Mouse (Mus musculus) bone marrow, adult 2 months (tissue): ENCODE measurements around the gene Sgip1. TPM values are rescaled to one million over a fixed set of nuclear protein-coding genes. Genes with fewer than 3 reads are reported as not detected.

Experiments
- H3K27ac ChIP-seq: fragments of 200-500 bp; 2 replicates; pipeline ENCODE4 v1.5.1; 2012; ENCODE audit warnings: low read depth, mild to moderate bottlenecking, control low read depth, inconsistent platforms, low read length; ENCODE audit not compliant: control insufficient read depth, poor library complexity, insufficient read depth
- H3K4me1 ChIP-seq: fragments of 200-500 bp; 2 replicates; pipeline ENCODE4 v1.6.1; 2011; ENCODE audit warnings: low read length; ENCODE audit not compliant: control insufficient read depth, insufficient read depth
- H3K4me3 ChIP-seq: fragments of 200-500 bp; replicated peaks from 2 replicates; pipeline ENCODE3; 2011; ENCODE audit warnings: mild to moderate bottlenecking, low read depth, low read length, control low read depth; ENCODE audit not compliant: control insufficient read depth
- CTCF ChIP-seq: fragments of 200-500 bp; IDR thresholded peaks from 2 replicates; pipeline ENCODE4 v1.5.1; 2011; ENCODE audit warnings: low read length, control low read depth; ENCODE audit not compliant: control insufficient read depth, insufficient read depth
- POLR2A ChIP-seq: fragments of 200-500 bp; IDR thresholded peaks from 2 replicates; pipeline ENCODE4 v1.6.1; 2011; ENCODE audit warnings: low read depth, mild to moderate bottlenecking, control low read depth, low read length, borderline replicate concordance; ENCODE audit not compliant: control insufficient read depth
- WGBS: fragments of 180-500 bp; shearing (Covaris S2); methylation state at CpG from one replicate; pipeline ENCODE4 v1.1.7; 2018; 5-methylcytosine and 5-hydroxymethylcytosine counted together
- polyA plus RNA-seq: library from polyadenylated mRNA; stranded (reverse); fragments of >200 nt; gene quantifications from 2 replicates; pipeline ENCODE4 v1.2.4, GENCODE M21; 2011; ENCODE audit warnings: low replicate concordance; ENCODE audit not compliant: missing spikeins, insufficient read depth, insufficient read length

The Sgip1 gene
- polyA plus RNA-seq, 1 experiment, result 1.2 TPM

- Histone ChIP-seq H3K27ac (no peak overlapping the region), H3K4me1 (no peaks in the 10 kb centered on the region), H3K4me3 (no peak overlapping the region)
- TF ChIP-seq CTCF, result no peak
- no peak for TF ChIP-seq POLR2A
- 61% methylated on average over 1 of the region's 1 CpGs for WGBS
Measured at GRCm38 (mm10) chr4:102769070-102769469, 28.0 kb downstream of the Sgip1 start.

GRCm38 (mm10) chr4:102769936-102770335, 28.8 kb downstream of the Sgip1 start:
- Histone ChIP-seq H3K4me3 (no peak overlapping the region), H3K4me1 (no peaks in the 10 kb centered on the region), H3K27ac (no peak overlapping the region)
- TF ChIP-seq CTCF, result no peak
- TF ChIP-seq POLR2A, result no peak
- 81% methylated on average over 6 of the region's 6 CpGs for WGBS

GRCm38 (mm10) chr4:102771598-102772357, 30.7 kb downstream of the Sgip1 start:
- TF ChIP-seq POLR2A (no peak), CTCF (no peak)
- no peak overlapping the region for H3K27ac ChIP-seq
- WGBS, result 72% methylated on average over 5 of the region's 5 CpGs

GRCm38 (mm10) chr4:102773225-102773624, 32.1 kb downstream of the Sgip1 start:
- Histone ChIP-seq H3K27ac (no peak overlapping the region), H3K4me1 (no peaks in the 10 kb centered on the region), H3K4me3 (no peak overlapping the region)
- TF ChIP-seq CTCF (no peak), POLR2A (no peak)
- WGBS, result 86% methylated on average over 3 of the region's 3 CpGs

More at GRCm38 (mm10) chr4:102771598-102772357, 30.7 kb downstream of the Sgip1 start:
- H3K4me1 ChIP-seq, result no peaks in the 10 kb centered on the region
- H3K4me3 ChIP-seq, result no peak overlapping the region

- H3K4me1 ChIP-seq, result no peaks in the 10 kb centered on the region
- no peak for TF ChIP-seq POLR2A
- TF ChIP-seq CTCF, result no peak
- no peak overlapping the region for H3K27ac ChIP-seq
- WGBS, result 69% methylated on average over 1 of the region's 1 CpGs
- H3K4me3 ChIP-seq, result no peak overlapping the region
Measured at GRCm38 (mm10) chr4:102773841-102774240, 32.7 kb downstream of the Sgip1 start.

- WGBS, result 76% methylated on average over 1 of the region's 1 CpGs
- no peak for TF ChIP-seq CTCF
- no peak for TF ChIP-seq POLR2A
- H3K4me3 ChIP-seq, result no peak overlapping the region
- no peaks in the 10 kb centered on the region for H3K4me1 ChIP-seq
- no peak overlapping the region for H3K27ac ChIP-seq
Measured at GRCm38 (mm10) chr4:102774549-102774948, 33.5 kb downstream of the Sgip1 start.

GRCm38 (mm10) chr4:102775596-102776270, 34.6 kb downstream of the Sgip1 start:
- H3K4me3 ChIP-seq, result no peak overlapping the region
- no peak overlapping the region for H3K27ac ChIP-seq
- TF ChIP-seq POLR2A (no peak), CTCF (no peak)
- no peaks in the 10 kb centered on the region for H3K4me1 ChIP-seq
- 61% methylated on average over 2 of the region's 2 CpGs for WGBS

GRCm38 (mm10) chr4:102779902-102780301, 38.8 kb downstream of the Sgip1 start:
- WGBS, result 80% methylated on average over 6 of the region's 6 CpGs
- no peak for TF ChIP-seq POLR2A
- TF ChIP-seq CTCF, result no peak
- H3K27ac ChIP-seq, result no peak overlapping the region
- H3K4me3 ChIP-seq, result no peak overlapping the region
- H3K4me1 ChIP-seq, result no peaks in the 10 kb centered on the region
